Mouse (Mus musculus): ENCODE measurements at regions not wholly inside any gene's neighbourhood (a gene's known extent, or its start where the extent isn't known, plus 50 kb on each side); places are given as distances from the start of the nearest gene placed in this dataset.
"Not testable (repeated sequence)": the region's sequence is repeated elsewhere in the genome, so short reads cannot be mapped to it uniquely, and the experiment has no call there.

- H3K4me3 ChIP-seq; H3K79me2 ChIP-seq (ENCODE audit: control insufficient read depth, insufficient read depth); H3K27me3 ChIP-seq (ENCODE audit: control insufficient read depth, insufficient read depth, insufficient read length); H3K4me2 ChIP-seq (ENCODE audit: low read depth); H3ac ChIP-seq (ENCODE audit: control insufficient read depth, insufficient read length); H3K36me3 ChIP-seq (ENCODE audit: control insufficient read depth, insufficient read depth): not testable (repeated sequence)
Observed at GRCm38 (mm10) chr4:8462414-8462813, 223.6 kb upstream of the Car8 start.

- TF ChIP-seq POLR2A (IDR thresholded peaks at IDR 0.05; ENCODE audit: insufficient read length, low read depth) (no peak), CEBPB (IDR thresholded peaks at IDR 0.05; ENCODE audit: insufficient read depth, poor library complexity, severe bottlenecking) (no peak)
- no peak overlapping the region for H3K4me2 ChIP-seq (ENCODE audit: low read depth)
- no peaks in the 10 kb centered on the region for H3K27me3 ChIP-seq (ENCODE audit: control insufficient read depth, insufficient read depth, insufficient read length)
- H3K36me3 ChIP-seq (ENCODE audit: control insufficient read depth, insufficient read depth), result no peaks in the 10 kb centered on the region
- no peaks in the 10 kb centered on the region for H3K79me2 ChIP-seq (ENCODE audit: control insufficient read depth, insufficient read depth)
- no peak overlapping the region for H3K4me3 ChIP-seq
- no peak overlapping the region for H3ac ChIP-seq (ENCODE audit: control insufficient read depth, insufficient read length)
Observed at GRCm38 (mm10) chr4:8454346-8454745, 215.5 kb upstream of the Car8 start.

- no peak overlapping the region for H3ac ChIP-seq (ENCODE audit: control insufficient read depth, insufficient read length)
Observed at GRCm38 (mm10) chr4:8432393-8432792, 193.6 kb upstream of the Car8 start.

GRCm38 (mm10) chr4:8431032-8431332 is 192.1 kb upstream of the Car8 start:
- Histone ChIP-seq H3K36me3 (ENCODE audit: control insufficient read depth, insufficient read depth) (no peaks in the 10 kb centered on the region), H3K4me3 (no peak overlapping the region), H3ac (ENCODE audit: control insufficient read depth, insufficient read length) (no peak overlapping the region), H3K79me2 (ENCODE audit: control insufficient read depth, insufficient read depth) (no peaks in the 10 kb centered on the region), H3K4me2 (ENCODE audit: low read depth) (no peak overlapping the region), H3K27me3 (ENCODE audit: control insufficient read depth, insufficient read depth, insufficient read length) (no peaks in the 10 kb centered on the region)
- no peak for TF ChIP-seq TCF12 (IDR thresholded peaks at IDR 0.05; ENCODE audit: insufficient read depth, poor library complexity, severe bottlenecking)
- TF ChIP-seq TCF3 (IDR thresholded peaks at IDR 0.05; ENCODE audit: insufficient read length, low read depth), result no peak
- TF ChIP-seq USF1 (IDR thresholded peaks at IDR 0.05; ENCODE audit: low read depth), result no peak
- TF ChIP-seq CEBPB (IDR thresholded peaks at IDR 0.05; ENCODE audit: insufficient read depth, poor library complexity, severe bottlenecking), result no peak
- TF ChIP-seq MAX (IDR thresholded peaks at IDR 0.05; ENCODE audit: low read depth), result no peak

More at GRCm38 (mm10) chr4:8432393-8432792, 193.6 kb upstream of the Car8 start:
- TF ChIP-seq REST (IDR thresholded peaks at IDR 0.05; ENCODE audit: insufficient read depth, insufficient read length) (no peak), POLR2AphosphoS2 (IDR thresholded peaks at IDR 0.05; ENCODE audit: insufficient read length, low read depth) (no peak), MAX (IDR thresholded peaks at IDR 0.05; ENCODE audit: low read depth) (no peak), POLR2A (IDR thresholded peaks at IDR 0.05; ENCODE audit: insufficient read length, low read depth) (no peak), TCF3 (IDR thresholded peaks at IDR 0.05; ENCODE audit: insufficient read length, low read depth) (no peak), MYOG (IDR thresholded peaks at IDR 0.05; ENCODE audit: control insufficient read depth in 1 of 3, insufficient read depth in 1 of 3, insufficient read length in 2 of 3, low read depth in 2 of 3) (no peak), USF1 (IDR thresholded peaks at IDR 0.05; ENCODE audit: low read depth) (no peak), TCF12 (IDR thresholded peaks at IDR 0.05; ENCODE audit: insufficient read depth, poor library complexity, severe bottlenecking) (no peak), CEBPB (IDR thresholded peaks at IDR 0.05; ENCODE audit: insufficient read depth, poor library complexity, severe bottlenecking) (no peak), SRF (IDR thresholded peaks at IDR 0.05; ENCODE audit: control insufficient read depth, insufficient read length, low read depth) (no peak), E2F4 (IDR thresholded peaks at IDR 0.05; ENCODE audit: insufficient read depth) (no peak)
- Histone ChIP-seq H3K79me2 (ENCODE audit: control insufficient read depth, insufficient read depth) (no peaks in the 10 kb centered on the region), H3K4me2 (ENCODE audit: low read depth) (no peak overlapping the region), H3K4me3 (no peak overlapping the region), H3K27me3 (ENCODE audit: control insufficient read depth, insufficient read depth, insufficient read length) (no peaks in the 10 kb centered on the region), H3K36me3 (ENCODE audit: control insufficient read depth, insufficient read depth) (no peaks in the 10 kb centered on the region)

GRCm38 (mm10) chr4:8430269-8431031 is 191.6 kb upstream of the Car8 start:
- H3K36me3 ChIP-seq (ENCODE audit: control insufficient read depth, insufficient read depth), result no peaks in the 10 kb centered on the region
- H3K79me2 ChIP-seq (ENCODE audit: control insufficient read depth, insufficient read depth), result no peaks in the 10 kb centered on the region
- TF ChIP-seq REST (IDR thresholded peaks at IDR 0.05; ENCODE audit: insufficient read depth, insufficient read length) (no peak), MYOD1 (IDR thresholded peaks at IDR 0.05; ENCODE audit: control insufficient read depth in 1 of 3, insufficient read length in 2 of 3, low read depth in 2 of 3) (no peak), TCF12 (IDR thresholded peaks at IDR 0.05; ENCODE audit: insufficient read depth, poor library complexity, severe bottlenecking) (no peak), E2F4 (IDR thresholded peaks at IDR 0.05; ENCODE audit: insufficient read depth) (no peak), POLR2A (IDR thresholded peaks at IDR 0.05; ENCODE audit: insufficient read length, low read depth) (no peak), MAX (IDR thresholded peaks at IDR 0.05; ENCODE audit: low read depth) (no peak), SRF (IDR thresholded peaks at IDR 0.05; ENCODE audit: control insufficient read depth, insufficient read length, low read depth) (no peak), MYOG (IDR thresholded peaks at IDR 0.05; ENCODE audit: control insufficient read depth in 1 of 3, insufficient read depth in 1 of 3, insufficient read length in 2 of 3, low read depth in 2 of 3) (no peak), USF1 (IDR thresholded peaks at IDR 0.05; ENCODE audit: low read depth) (no peak), POLR2AphosphoS2 (IDR thresholded peaks at IDR 0.05; ENCODE audit: insufficient read length, low read depth) (no peak), TCF3 (IDR thresholded peaks at IDR 0.05; ENCODE audit: insufficient read length, low read depth) (no peak), CEBPB (IDR thresholded peaks at IDR 0.05; ENCODE audit: insufficient read depth, poor library complexity, severe bottlenecking) (no peak)
- no peaks in the 10 kb centered on the region for H3K27me3 ChIP-seq (ENCODE audit: control insufficient read depth, insufficient read depth, insufficient read length)
- no peak overlapping the region for H3K4me3 ChIP-seq
- no peak overlapping the region for H3ac ChIP-seq (ENCODE audit: control insufficient read depth, insufficient read length)
- H3K4me2 ChIP-seq (ENCODE audit: low read depth), result no peak overlapping the region

Data from myocyte (in vitro differentiated cells).